ENCODE assay signal across 25 mouse cellular contexts in genomic region chr13:65174102-65174501, GRCm38 (mm10). TPM values are rescaled to one million over a fixed set of nuclear protein-coding genes. Genes with fewer than 3 reads are reported as not detected.
DNase-seq lines count a peak whose midpoint lies in the region; ATAC-seq lines count a peak whose summit lies in the region.
"Had no signal": no experiment of that assay in that cellular context is flagged by ENCODE, and none has a peak within 500 bp of the region (broad histone marks: within the 10 kb centered on the region; RNA-seq: fewer than 3 reads in every experiment).

No protein-coding gene starts in this region.

- H3K4me3 ChIP-seq in liver, embryonic 11.5 days (ENCODE audit: low read depth, low read length): no peak overlapping the region
- H3K4me3 ChIP-seq in hindbrain, embryonic 10.5 days: no peak overlapping the region
- H3K4me3 ChIP-seq: embryonic facial prominence, embryonic 10.5 days; embryonic facial prominence, embryonic 12.5 days; forebrain, embryonic 13.5 days; forebrain, embryonic 15.5 days had no signal

- WGBS in liver, embryonic 11.5 days: 70% methylated on average over 3 of the region's 3 CpGs
- WGBS in hindbrain, embryonic 10.5 days: 80% methylated on average over 3 of the region's 3 CpGs

- H3K9ac ChIP-seq in liver, embryonic 11.5 days (ENCODE audit: low read depth, low read length): no peak overlapping the region
- H3K9ac ChIP-seq: embryonic facial prominence, embryonic 12.5 days; forebrain, embryonic 13.5 days; forebrain, embryonic 15.5 days; forebrain, postnatal 0 days had no signal

- H3K27me3 ChIP-seq in liver, embryonic 11.5 days (replicated peaks; ENCODE audit: control insufficient read depth, insufficient read depth, low read length): no peaks in the 10 kb centered on the region
- H3K27me3 ChIP-seq in hindbrain, embryonic 10.5 days (ENCODE audit: insufficient read depth, poor library complexity, severe bottlenecking): no peaks in the 10 kb centered on the region
- H3K27me3 ChIP-seq: embryonic facial prominence, embryonic 12.5 days; forebrain, embryonic 13.5 days; forebrain, embryonic 15.5 days; Patski had no signal

- DNase-seq in ES-CJ7 (ENCODE audit: low read depth, low spot score) (peak; percentile 78), R1 (ENCODE audit: low read depth, low spot score) (peak; percentile 65)
- DNase-seq in kidney, adult 18-20 months: no peak
- no peak for DNase-seq in liver, embryonic 11.5 days (ENCODE audit: low spot score)
- no peak for DNase-seq in hindbrain, embryonic 10.5 days (ENCODE audit: low spot score)
- DNase-seq: adrenal gland, adult 8-10 months; adrenal gland, postnatal 14 days; adrenal gland, postnatal 36 days; cerebellum, adult 11-12 months; cerebellum, adult 2 months; cerebellum, adult 9-10 months; cerebellum, postnatal 10 days; cerebellum, postnatal 25 days; forebrain, postnatal 0 days had no signal

- no peak overlapping the region for H3K4me2 ChIP-seq in liver, embryonic 11.5 days
- H3K4me2 ChIP-seq: embryonic facial prominence, embryonic 12.5 days; forebrain, embryonic 13.5 days; forebrain, embryonic 15.5 days had no signal

- no peaks in the 10 kb centered on the region for H3K36me3 ChIP-seq in liver, embryonic 11.5 days (ENCODE audit: control insufficient read depth, insufficient read depth, low read length)
- H3K36me3 ChIP-seq in hindbrain, embryonic 10.5 days: no peaks in the 10 kb centered on the region
- H3K36me3 ChIP-seq: embryonic facial prominence, embryonic 10.5 days; embryonic facial prominence, embryonic 12.5 days; forebrain, embryonic 15.5 days; G1E had no signal

- no peak for ATAC-seq in liver, embryonic 11.5 days (replicated peaks; ENCODE audit: low FRiP score)
- ATAC-seq: activated CD4-positive, CD25-positive, alpha-beta regulatory T cell, adult 4 months; forebrain, embryonic 13.5 days; forebrain, embryonic 15.5 days; forebrain, postnatal 0 days; Patski had no signal

- no peaks in the 10 kb centered on the region for H3K9me3 ChIP-seq in liver, embryonic 11.5 days (ENCODE audit: control insufficient read depth, low read length)
- peaks cover 7% of the 10 kb centered on the region; the same call in 1 of the 2 replicates for H3K9me3 ChIP-seq in hindbrain, embryonic 10.5 days
- H3K9me3 ChIP-seq: forebrain, embryonic 13.5 days; forebrain, embryonic 15.5 days had no signal

- no peaks in the 10 kb centered on the region for H3K4me1 ChIP-seq in liver, embryonic 11.5 days (replicated peaks; ENCODE audit: control insufficient read depth, insufficient read depth, low read length)
- no peaks in the 10 kb centered on the region for H3K4me1 ChIP-seq in hindbrain, embryonic 10.5 days (replicated peaks)
- H3K4me1 ChIP-seq: embryonic facial prominence, embryonic 12.5 days; forebrain, embryonic 13.5 days; forebrain, embryonic 15.5 days had no signal

- no peak overlapping the region for H3K27ac ChIP-seq in liver, embryonic 11.5 days (ENCODE audit: low read depth, low read length)
- no peak overlapping the region for H3K27ac ChIP-seq in hindbrain, embryonic 10.5 days
- H3K27ac ChIP-seq: embryonic facial prominence, embryonic 10.5 days; embryonic facial prominence, embryonic 12.5 days; forebrain, embryonic 13.5 days; forebrain, embryonic 15.5 days had no signal

RNA-seq across cellular contexts. Expression of gene Olfr466, which starts 24.1 kb away (rescaled TPM):
- not detected in 2 replicates for polyA plus RNA-seq in liver, embryonic 11.5 days (2014; fragmentation: Nextera tagmentation; extraction: Ambion mirVana)
- polyA plus RNA-seq in hindbrain, embryonic 10.5 days (2016; fragmentation: Nextera tagmentation; extraction: Ambion mirVana): not detected in 2 replicates
- polyA plus RNA-seq: activated CD4-positive, CD25-positive, alpha-beta regulatory T cell, adult 4 months; C2C12; cerebellum, adult 2 months; cortical plate, adult 2 months; embryonic facial prominence, embryonic 10.5 days; embryonic facial prominence, embryonic 12.5 days; embryonic facial prominence, embryonic 14.5 days; forebrain, embryonic 11.5 days; forebrain, embryonic 13.5 days; forebrain, embryonic 15.5 days; forebrain, postnatal 0 days; G1E; Patski had no signal

RNA-seq across cellular contexts. Expression of gene Nlrp4f, which starts 31.7 kb away (rescaled TPM):
- polyA plus RNA-seq in liver, embryonic 11.5 days (2014; fragmentation: Nextera tagmentation; extraction: Ambion mirVana): not detected in 2 replicates
- polyA plus RNA-seq in hindbrain, embryonic 10.5 days (2016; fragmentation: Nextera tagmentation; extraction: Ambion mirVana): 0.31 and 0.32 TPM in 2 replicates
- polyA plus RNA-seq: activated CD4-positive, CD25-positive, alpha-beta regulatory T cell, adult 4 months; C2C12; embryonic facial prominence, embryonic 10.5 days; embryonic facial prominence, embryonic 12.5 days; embryonic facial prominence, embryonic 14.5 days; forebrain, embryonic 11.5 days; forebrain, embryonic 13.5 days; G1E; Patski had no signal

RNA-seq across cellular contexts. Expression of gene Olfr465-ps1, which starts 36.2 kb away (rescaled TPM):
- not detected in 2 replicates for polyA plus RNA-seq in liver, embryonic 11.5 days (2014; fragmentation: Nextera tagmentation; extraction: Ambion mirVana)
- polyA plus RNA-seq in hindbrain, embryonic 10.5 days (2016; fragmentation: Nextera tagmentation; extraction: Ambion mirVana): not detected in 2 replicates
- polyA plus RNA-seq: activated CD4-positive, CD25-positive, alpha-beta regulatory T cell, adult 4 months; C2C12; cerebellum, adult 2 months; cortical plate, adult 2 months; embryonic facial prominence, embryonic 10.5 days; embryonic facial prominence, embryonic 12.5 days; forebrain, embryonic 11.5 days; forebrain, embryonic 13.5 days; forebrain, embryonic 15.5 days; forebrain, postnatal 0 days; G1E; Patski had no signal

Comparison
In these comparisons a context has a peak if more than half of its experiments do, and no peak if none do; other contexts are left out.
1. DNase-seq: peak in ES-CJ7 (single experiment) and R1 (single experiment); none in kidney, adult 18-20 months (single experiment), liver, embryonic 11.5 days (single experiment) and hindbrain, embryonic 10.5 days (single experiment).